Mouse (Mus musculus) intestine, postnatal 0 days (tissue): Measurements from ENCODE around the gene Pld4. TPM values are rescaled to one million over a fixed set of nuclear protein-coding genes. Genes with fewer than 3 reads are reported as not detected.

ENCODE experiments used
- ATAC-seq: fragments of 200-750 bp; cut with Nextera tagmentation; 2 replicates; pipeline ENCODE4 v1.8.0; 2017; ENCODE audit warnings: mild to moderate bottlenecking, moderate TSS enrichment, moderate library complexity
- H3K27ac ChIP-seq: fragments of 300-500 bp; sonication (generic); 2 replicates; pipeline ENCODE4 v1.5.1; 2014; ENCODE audit warnings: mild to moderate bottlenecking, low read depth, low read length, moderate library complexity
- H3K27me3 ChIP-seq: fragments of 300-500 bp; sonication (generic); replicated peaks from 2 replicates; pipeline ENCODE4 v1.6.1; 2014; ENCODE audit warnings: low read length, mixed read lengths; ENCODE audit not compliant: control insufficient read depth, insufficient read depth
- H3K36me3 ChIP-seq: fragments of 300-500 bp; sonication (generic); 2 replicates; pipeline ENCODE4 v1.6.1; 2014; ENCODE audit warnings: mild to moderate bottlenecking, moderate library complexity; ENCODE audit not compliant: control insufficient read depth, insufficient read depth
- H3K4me1 ChIP-seq: fragments of 300-500 bp; sonication (generic); replicated peaks from 2 replicates; pipeline ENCODE4 v1.6.1; 2014; ENCODE audit warnings: antibody characterized with exemption, low read length, mixed read lengths; ENCODE audit not compliant: control insufficient read depth, insufficient read depth
- H3K4me2 ChIP-seq: fragments of 300-500 bp; sonication (generic); replicated peaks from 2 replicates; pipeline ENCODE4 v1.6.1; 2014; ENCODE audit warnings: low read depth, mild to moderate bottlenecking, moderate library complexity
- H3K4me3 ChIP-seq: fragments of 300-500 bp; sonication (generic); 2 replicates; pipeline ENCODE4 v1.5.1; 2014; ENCODE audit warnings: low read depth, low read length
- H3K9ac ChIP-seq: fragments of 300-500 bp; sonication (generic); 2 replicates; pipeline ENCODE4 v1.6.1; 2014; ENCODE audit warnings: mild to moderate bottlenecking, low read depth, low read length
- H3K9me3 ChIP-seq: fragments of 300-500 bp; sonication (generic); 2 replicates; pipeline ENCODE4 v1.6.1; 2016; ENCODE audit warnings: mixed run types; ENCODE audit not compliant: control insufficient read depth
- CTCF ChIP-seq: sonication (generic); IDR thresholded peaks from 2 replicates; pipeline ENCODE4 v1.5.1; 2016; ENCODE audit warnings: low read depth, mild to moderate bottlenecking, control low read depth, antibody characterized with exemption, moderate library complexity
- WGBS: fragments of 180-500 bp; shearing (Covaris S2); extraction: QIAGEN DNeasy Blood & Tissue Kit; methylation state at CpG from one replicate; pipeline ENCODE4 v1.1.7; 2014; 5-methylcytosine and 5-hydroxymethylcytosine counted together
- polyA plus RNA-seq: library from polyadenylated mRNA; unstranded; fragments of >200 nt; fragmentation: Nextera tagmentation; extraction: Ambion mirVana; gene quantifications from 2 replicates; pipeline ENCODE4 v1.2.1, GENCODE M21; 2015

The Pld4 gene
- polyA plus RNA-seq, 1 experiment from 2014 or later = 6.7 TPM

DNA sequence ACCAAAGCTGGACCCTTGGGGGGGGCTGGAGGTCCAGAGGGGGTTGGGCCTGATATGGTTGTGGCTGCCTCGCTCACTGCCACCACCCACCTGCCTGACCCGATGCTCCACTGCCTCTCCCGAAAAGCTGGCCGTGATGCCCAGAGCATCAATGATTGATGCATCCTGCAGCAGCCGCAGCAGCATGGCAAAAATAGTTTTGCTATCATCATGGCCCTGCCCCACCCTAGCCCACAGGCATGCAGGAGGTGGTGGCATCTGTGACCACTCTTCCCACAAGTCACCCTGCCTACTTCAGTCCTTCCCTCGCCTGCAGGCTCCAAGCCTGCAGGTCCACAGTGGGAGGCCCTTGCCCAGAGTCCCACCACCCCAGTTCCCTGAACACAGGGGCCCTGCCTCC, 45.6 kb downstream of the Pld4 start:
- Histone ChIP-seq H3K27me3 (peaks cover 8% of the 10 kb centered on the region), H3K36me3 (no peaks in the 10 kb centered on the region), H3K4me1 (no peaks in the 10 kb centered on the region), H3K9ac (no peak overlapping the region), H3K9me3 (no peaks in the 10 kb centered on the region), H3K4me2 (no peak overlapping the region), H3K4me3 (no peak overlapping the region), H3K27ac (no peak overlapping the region)
- no peak for TF ChIP-seq CTCF
- WGBS = 68% methylated on average over 6 of the region's 6 CpGs
- ATAC-seq = no peak

DNA sequence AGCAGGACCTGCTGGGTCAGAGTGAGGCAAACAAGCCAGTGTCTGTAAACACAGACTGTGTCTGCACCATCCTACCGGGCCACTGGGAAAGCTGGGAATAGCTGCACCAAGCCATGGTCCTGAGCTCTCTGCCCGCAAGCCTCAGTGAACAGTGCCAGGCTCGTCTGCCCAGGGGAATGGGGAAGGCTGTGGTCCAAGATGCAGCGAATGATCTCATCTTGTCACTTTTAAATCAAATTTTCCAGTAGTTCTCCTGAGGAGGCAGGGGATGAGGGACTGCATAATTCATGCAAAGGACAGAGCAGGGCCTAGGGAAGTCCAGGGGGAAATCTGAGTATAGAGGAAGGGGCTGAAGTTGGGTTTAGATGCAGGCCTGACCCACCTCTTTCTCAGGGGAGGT, 47.3 kb downstream of the Pld4 start:
- no peak for TF ChIP-seq CTCF
- no peaks in the 10 kb centered on the region for H3K36me3 ChIP-seq
- H3K27ac ChIP-seq = no peak overlapping the region
- no peak overlapping the region for H3K4me2 ChIP-seq
- no peak for ATAC-seq
- no peaks in the 10 kb centered on the region for H3K4me1 ChIP-seq
- no peak overlapping the region for H3K4me3 ChIP-seq
- H3K9me3 ChIP-seq = no peaks in the 10 kb centered on the region
- 84% methylated on average over 4 of the region's 4 CpGs for WGBS
- no peak overlapping the region for H3K9ac ChIP-seq
- H3K27me3 ChIP-seq = no peaks in the 10 kb centered on the region; the same call in 1 of the 2 replicates

DNA sequence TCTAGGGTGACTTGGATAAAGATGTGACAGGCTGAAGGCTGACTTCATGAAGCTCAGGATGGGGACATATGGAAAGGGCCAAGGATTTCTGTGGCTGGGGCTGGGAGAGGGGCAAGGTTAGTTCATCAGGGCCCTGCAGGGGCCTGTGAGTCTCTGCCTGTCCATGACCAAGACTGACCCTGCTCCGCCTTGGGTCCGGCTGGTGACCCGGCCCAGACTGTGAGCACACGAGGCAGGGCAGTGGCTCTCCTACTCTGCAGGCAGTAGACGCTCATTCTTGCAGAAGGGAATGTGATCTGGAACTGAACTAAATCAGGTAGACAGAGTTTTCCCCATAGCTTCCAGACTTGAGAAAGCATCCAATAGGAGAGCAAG, 47.7 kb downstream of the Pld4 start:
- Histone ChIP-seq H3K9ac (no peak overlapping the region), H3K9me3 (no peaks in the 10 kb centered on the region), H3K4me1 (no peaks in the 10 kb centered on the region), H3K4me2 (peak overlapping the region; percentile 96), H3K27me3 (no peaks in the 10 kb centered on the region; the same call in 1 of the 2 replicates), H3K4me3 (peak overlapping the region; percentile 65), H3K36me3 (no peaks in the 10 kb centered on the region), H3K27ac (no peak overlapping the region)
- no peak for TF ChIP-seq CTCF
- 69% methylated on average over 5 of the region's 5 CpGs for WGBS
- no peak for ATAC-seq

DNA sequence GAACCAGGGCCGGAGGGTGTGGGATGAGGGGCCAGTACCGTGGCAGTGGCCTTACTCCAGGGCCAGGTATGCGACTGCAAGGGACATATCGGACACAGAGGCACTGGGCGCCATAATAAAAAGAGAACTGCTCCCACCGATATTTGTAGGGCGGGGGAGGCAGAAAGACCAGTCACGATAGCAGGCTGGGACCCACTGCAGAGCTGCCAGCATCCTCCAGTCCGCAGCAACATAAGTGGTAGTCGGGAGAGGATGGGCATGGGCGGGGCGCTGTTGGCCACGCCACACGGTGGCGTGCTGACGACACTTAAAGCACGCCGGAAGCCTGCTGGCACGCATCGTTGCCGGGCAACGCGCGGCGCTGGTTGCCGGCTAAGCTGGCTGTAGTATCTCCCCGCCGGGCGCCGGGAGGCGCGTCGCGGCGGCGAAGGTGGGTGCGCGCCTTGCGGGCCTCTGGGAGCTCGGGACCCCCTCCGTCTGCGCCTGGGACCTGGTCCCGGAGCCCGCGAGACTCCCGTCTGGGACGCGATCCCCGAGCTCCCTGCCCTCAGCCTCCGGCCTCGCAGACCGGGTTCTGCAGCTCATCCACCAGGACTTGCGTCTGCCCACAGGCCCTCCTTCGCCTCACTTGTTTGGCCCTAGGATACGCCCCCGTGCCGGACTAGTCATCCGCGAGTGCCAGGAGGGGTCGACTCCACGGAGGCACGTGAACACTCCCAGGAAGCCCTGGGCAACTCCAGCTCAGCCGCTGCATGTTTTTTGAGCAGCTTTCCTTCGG, 48.3 kb downstream of the Pld4 start, which contains the start of gene Clba1:
Gene Clba1 (plus strand): TSS at position 351 of the 778 bp plus-strand sequence.
- H3K4me2 ChIP-seq = peak within 1 kb of the TSS; percentile 96
- no peaks in the 10 kb centered on the region for H3K27me3 ChIP-seq
- H3K9ac ChIP-seq = peak within 1 kb of the TSS; percentile 52
- H3K4me3 ChIP-seq = peak within 1 kb of the TSS; percentile 65
- 0 out of 2 replicates have a peak, but pooled peaks cover 3% of the 10 kb centered on the region for H3K36me3 ChIP-seq
- H3K4me1 ChIP-seq = no peaks in the 10 kb centered on the region
- TF ChIP-seq CTCF = peak; percentile 75
- WGBS = 1% methylated on average over 62 of the region's 64 CpGs
- no peaks in the 10 kb centered on the region for H3K9me3 ChIP-seq
- ATAC-seq = peak; percentile 90
- no peak within 1 kb of the TSS for H3K27ac ChIP-seq

DNA sequence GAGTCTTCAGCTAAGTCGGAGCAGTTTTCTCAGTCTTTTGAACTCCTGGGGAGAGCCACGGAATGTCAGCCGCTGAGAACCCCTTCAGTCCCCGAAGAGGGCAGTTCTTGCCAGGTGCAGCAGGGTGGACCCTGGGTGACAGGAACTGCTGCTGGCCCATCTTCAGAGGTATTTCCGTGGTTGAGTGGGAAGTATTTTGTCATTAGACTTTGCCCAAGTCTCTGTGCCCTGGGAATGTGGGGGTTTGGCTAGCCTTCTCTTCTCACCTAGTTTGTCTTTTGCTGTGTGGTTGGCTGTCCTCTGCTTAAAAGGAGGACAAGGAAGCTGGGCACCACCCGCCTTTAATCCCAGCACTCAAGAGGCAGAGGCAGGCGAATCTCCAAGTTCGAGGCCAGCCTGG, 49.2 kb downstream of the Pld4 start:
- H3K4me1 ChIP-seq = no peaks in the 10 kb centered on the region
- H3K27me3 ChIP-seq = no peaks in the 10 kb centered on the region
- 18% methylated on average over 8 of the region's 8 CpGs for WGBS
- H3K9ac ChIP-seq = peak overlapping the region; percentile 52
- H3K4me2 ChIP-seq = peak overlapping the region; percentile 96
- no peaks in the 10 kb centered on the region for H3K9me3 ChIP-seq
- no peak for ATAC-seq
- H3K27ac ChIP-seq = no peak overlapping the region
- no peak for TF ChIP-seq CTCF
- peak overlapping the region; percentile 65 for H3K4me3 ChIP-seq
- H3K36me3 ChIP-seq = 0 out of 2 replicates have a peak, but pooled peaks cover 3% of the 10 kb centered on the region

DNA sequence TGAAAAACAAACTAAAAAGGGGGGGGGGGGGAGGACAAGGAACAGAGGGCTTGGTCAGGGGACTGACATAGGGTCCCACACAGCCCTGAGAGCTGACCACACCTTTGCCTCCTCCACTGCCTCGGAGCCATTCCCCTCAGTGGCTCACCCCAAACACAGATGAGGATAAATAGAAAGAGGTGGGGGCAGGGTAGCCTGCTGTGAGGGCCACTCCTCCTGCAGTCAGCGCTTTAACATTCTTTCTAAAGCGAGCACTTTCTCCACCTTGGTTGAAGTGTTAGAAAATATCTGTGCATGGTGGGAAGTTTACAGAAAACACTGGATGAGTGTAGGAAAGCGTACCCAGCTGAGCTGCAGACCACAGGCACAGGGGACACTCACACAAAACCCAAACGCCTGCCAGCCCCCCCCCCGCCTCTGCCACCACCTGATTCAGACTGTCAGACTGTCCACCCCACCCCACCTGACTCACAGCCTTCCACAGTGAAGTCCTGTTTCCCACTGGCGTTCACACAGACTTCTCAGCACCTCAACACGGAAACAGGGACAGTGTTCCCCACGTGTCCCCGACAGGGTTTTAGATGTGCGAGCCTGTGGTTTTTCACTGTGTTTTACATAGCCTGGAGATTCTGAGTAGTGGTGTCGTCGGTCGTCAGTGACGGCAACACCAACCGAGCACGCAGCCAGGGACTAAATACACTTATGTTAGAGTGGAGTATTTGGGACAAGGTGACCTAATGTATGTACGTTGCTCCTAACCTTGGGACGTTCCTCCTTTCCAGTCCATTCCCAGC, 49.8 kb downstream of the Pld4 start:
- ATAC-seq = no peak
- 58% methylated on average over 19 of the region's 19 CpGs for WGBS
- H3K27me3 ChIP-seq = no peaks in the 10 kb centered on the region
- no peak overlapping the region for H3K4me2 ChIP-seq
- H3K4me1 ChIP-seq = no peaks in the 10 kb centered on the region
- H3K9me3 ChIP-seq = no peaks in the 10 kb centered on the region
- no peak for TF ChIP-seq CTCF
- H3K36me3 ChIP-seq = 0 out of 2 replicates have a peak, but pooled peaks cover 3% of the 10 kb centered on the region
- H3K4me3 ChIP-seq = no peak overlapping the region
- no peak overlapping the region for H3K27ac ChIP-seq
- H3K9ac ChIP-seq = no peak overlapping the region
